Mouse (Mus musculus) liver, adult 2 months (tissue): ENCODE results near the gene Cant1.

Source experiments
- CTCF ChIP-seq: fragments of 200-500 bp; IDR thresholded peaks from 2 replicates; pipeline ENCODE4 v1.5.1; 2011; ENCODE audit warnings: low read depth, low read length, control low read depth
- POLR2A ChIP-seq: fragments of 200-500 bp; IDR thresholded peaks from 2 replicates; pipeline ENCODE4 v1.6.1; 2011; ENCODE audit warnings: low read length, control low read depth; ENCODE audit not compliant: insufficient read depth; ENCODE audit errors: extremely low read depth

- TF ChIP-seq CTCF (peak; percentile 43), POLR2A (peak; percentile 47)
Measured at GRCm38 (mm10) chr11:118401760-118402280, 17.1 kb downstream of the Cant1 start, which contains the start of gene Lgals3bp.
